Mouse (Mus musculus): ENCODE data around the gene Myl6. TPM values are rescaled to one million over a fixed set of nuclear protein-coding genes. Genes with fewer than 3 reads are reported as not detected.

Myl6 gene
- total and polyA plus RNA-seq, 3 experiments: 366 to 560 (median 555) TPM

- dilution Hi-C loops (cut with MboI; ENCODE audit: extremely low pct_ligation_motif_present, extremely low pct_unique_long_range_greater_than_20kb, low sequenced_read_pairs): no loop called here
- in situ Hi-C loops (cut with MboI; ENCODE audit: low pct_ligation_motif_present, low pct_unique_long_range_greater_than_20kb, low sequenced_read_pairs): no loop called here
- TF ChIP-seq MXI1 (IDR thresholded peaks at IDR 0.05; ENCODE audit: low read depth, low read length) (no peak), JUN (IDR thresholded peaks at IDR 0.05; ENCODE audit: insufficient read depth, low read depth, low read length) (no peak), ZMIZ1 (IDR thresholded peaks at IDR 0.05; ENCODE audit: low read depth, low read length) (no peak), ZC3H11A (IDR thresholded peaks at IDR 0.05; ENCODE audit: low read depth, low read length) (no peak), USF2 (conservative IDR thresholded peaks at IDR 0.05; ENCODE audit: low read depth, low read length) (no peak), TBP (conservative IDR thresholded peaks at IDR 0.05; ENCODE audit: low read depth, low read length) (no peak), MYC (IDR thresholded peaks at IDR 0.05; ENCODE audit: low read depth, low read length) (no peak), NELFE (IDR thresholded peaks at IDR 0.05; ENCODE audit: low read depth, low read length) (no peak), IRF4 (IDR thresholded peaks at IDR 0.05; ENCODE audit: low read depth, low read length) (no peak), KAT2A (IDR thresholded peaks at IDR 0.05; ENCODE audit: insufficient replicate concordance, low read length) (no peak), ELF1 (IDR thresholded peaks at IDR 0.05; ENCODE audit: low read depth, low read length) (no peak), PAX5 (IDR thresholded peaks at IDR 0.05; ENCODE audit: low read length) (no peak), RCOR1 (conservative IDR thresholded peaks at IDR 0.05; ENCODE audit: low read depth, low read length) (no peak), TCF12 (IDR thresholded peaks at IDR 0.05; ENCODE audit: low read depth, low read length) (no peak), ETS1 (conservative IDR thresholded peaks at IDR 0.05; ENCODE audit: low read depth, low read length) (no peak), POLR2A (IDR thresholded peaks at IDR 0.05; ENCODE audit: low read depth, low read length) (no peak), EP300 (IDR thresholded peaks at IDR 0.05; ENCODE audit: low read length) (no peak), ZKSCAN1 (IDR thresholded peaks at IDR 0.05; ENCODE audit: borderline replicate concordance, low read depth, low read length) (no peak), MAZ (IDR thresholded peaks at IDR 0.05; ENCODE audit: low read depth, low read length) (no peak)
Measured at GRCm38 (mm10) chr10:128444354-128444753, 49.6 kb downstream of the Myl6 start.

GRCm38 (mm10) chr10:128442718-128443117, 51.2 kb downstream of the Myl6 start:
- no peak overlapping the region for H3K9ac ChIP-seq (ENCODE audit: insufficient read depth, low read depth)
- no peak overlapping the region for H3K4me2 ChIP-seq (ENCODE audit: insufficient read depth, low read depth, poor library complexity, severe bottlenecking)
- H3K36me3 ChIP-seq (replicated peaks in 1 of 2; ENCODE audit: control insufficient read depth in 1 of 2, insufficient read depth in 1 of 2, low read length in 1 of 2): peaks cover 25 to 52% of the 10 kb centered on the region in 2 experiments
- dilution Hi-C loops (cut with MboI; ENCODE audit: extremely low pct_ligation_motif_present, extremely low pct_unique_long_range_greater_than_20kb, low sequenced_read_pairs): no loop called here
- H3K27me3 ChIP-seq (replicated peaks): no peaks in the 10 kb centered on the region
- TF ChIP-seq USF1 (IDR thresholded peaks at IDR 0.05; ENCODE audit: low read depth, low read length) (no peak), CHD2 (IDR thresholded peaks at IDR 0.05; ENCODE audit: low read length) (no peak), ELF1 (IDR thresholded peaks at IDR 0.05; ENCODE audit: low read depth, low read length) (no peak), ETS1 (conservative IDR thresholded peaks at IDR 0.05; ENCODE audit: low read depth, low read length) (no peak)
- no peaks in the 10 kb centered on the region for H3K79me2 ChIP-seq (replicated peaks; ENCODE audit: control insufficient read depth, extremely low read depth, insufficient read depth, poor library complexity, severe bottlenecking)
- no peak overlapping the region for H3K4me3 ChIP-seq (replicated peaks in 1 of 3; ENCODE audit: low read depth in 2 of 3, low read length in 2 of 3, poor library complexity in 1 of 3)
- no peak overlapping the region for H3K27ac ChIP-seq (ENCODE audit: insufficient read depth, low read depth)
- in situ Hi-C loops (cut with MboI; ENCODE audit: low pct_ligation_motif_present, low pct_unique_long_range_greater_than_20kb, low sequenced_read_pairs): no loop called here
- no peaks in the 10 kb centered on the region for H3K9me3 ChIP-seq (replicated peaks; ENCODE audit: low read length)
- DNase-seq (ENCODE audit: extremely low read depth): no peak
- H3K4me1 ChIP-seq (ENCODE audit: control insufficient read depth in 1 of 2, insufficient read depth in 2 of 2): peaks cover 0 to 17% of the 10 kb centered on the region in 2 experiments; a peak in 2 of 4 replicates

More at GRCm38 (mm10) chr10:128444354-128444753, 49.6 kb downstream of the Myl6 start:
- Histone ChIP-seq H3K79me2 (replicated peaks; ENCODE audit: control insufficient read depth, extremely low read depth, insufficient read depth, poor library complexity, severe bottlenecking) (no peaks in the 10 kb centered on the region), H3K4me2 (ENCODE audit: insufficient read depth, low read depth, poor library complexity, severe bottlenecking) (no peak overlapping the region), H3K27me3 (replicated peaks) (no peaks in the 10 kb centered on the region), H3K9ac (ENCODE audit: insufficient read depth, low read depth) (no peak overlapping the region), H3K36me3 (replicated peaks in 1 of 2; ENCODE audit: control insufficient read depth in 1 of 2, insufficient read depth in 1 of 2, low read length in 1 of 2) (peaks cover 13 to 37% of the 10 kb centered on the region in 2 experiments), H3K4me3 (replicated peaks in 1 of 3; ENCODE audit: low read depth in 2 of 3, low read length in 2 of 3, poor library complexity in 1 of 3) (no peak overlapping the region), H3K27ac (ENCODE audit: insufficient read depth, low read depth) (no peak overlapping the region), H3K4me1 (ENCODE audit: control insufficient read depth in 1 of 2, insufficient read depth in 2 of 2) (peaks cover 0 to 4% of the 10 kb centered on the region in 2 experiments; a peak in 1 of 4 replicates), H3K9me3 (replicated peaks; ENCODE audit: low read length) (no peaks in the 10 kb centered on the region)
- DNase-seq (ENCODE audit: extremely low read depth): no peak

Data from CH12.LX (cell line).